Mouse (Mus musculus): Measurements from ENCODE around the gene Pdilt. TPM values are rescaled to one million over a fixed set of nuclear protein-coding genes. Genes with fewer than 3 reads are reported as not detected.

Pdilt gene
- polyA plus RNA-seq, 1 experiment from 2014 or later: not detected

GRCm38 (mm10) chr7:119486683-119487082, 36.6 kb downstream of the Pdilt start:
- WGBS: 73% methylated on average over 5 of the region's 5 CpGs
- no peaks in the 10 kb centered on the region for H3K36me3 ChIP-seq (ENCODE audit: insufficient read depth, low read length)
- no peak for ATAC-seq
- no peak for TF ChIP-seq EP300 (IDR thresholded peaks at IDR 0.05)
- no peak for TF ChIP-seq CTCF (IDR thresholded peaks at IDR 0.05)
- no peak for DNase-seq (ENCODE audit: low spot score)
- H3K4me3 ChIP-seq (ENCODE audit: low read depth, low read length): no peak overlapping the region
- no peaks in the 10 kb centered on the region for H3K9me3 ChIP-seq (ENCODE audit: low read length)
- H3K27me3 ChIP-seq (replicated peaks; ENCODE audit: insufficient read depth, low read length): no peaks in the 10 kb centered on the region
- no peak overlapping the region for H3K27ac ChIP-seq (ENCODE audit: low read length)
- no peaks in the 10 kb centered on the region for H3K4me1 ChIP-seq (ENCODE audit: insufficient read depth, low read depth, low read length)
- no peak overlapping the region for H3K4me2 ChIP-seq (replicated peaks; ENCODE audit: low read depth, low read length)
- no peak overlapping the region for H3K9ac ChIP-seq (replicated peaks; ENCODE audit: low read depth)

GRCm38 (mm10) chr7:119484154-119484553, 39.1 kb downstream of the Pdilt start:
- Histone ChIP-seq H3K9me3 (ENCODE audit: low read length) (no peaks in the 10 kb centered on the region), H3K36me3 (ENCODE audit: insufficient read depth, low read length) (no peaks in the 10 kb centered on the region), H3K4me2 (replicated peaks; ENCODE audit: low read depth, low read length) (no peak overlapping the region), H3K4me3 (ENCODE audit: low read depth, low read length) (no peak overlapping the region), H3K27ac (ENCODE audit: low read length) (no peak overlapping the region), H3K9ac (replicated peaks; ENCODE audit: low read depth) (no peak overlapping the region), H3K4me1 (ENCODE audit: insufficient read depth, low read depth, low read length) (no peaks in the 10 kb centered on the region), H3K27me3 (replicated peaks; ENCODE audit: insufficient read depth, low read length) (no peaks in the 10 kb centered on the region)
- 77% methylated on average over 4 of the region's 4 CpGs for WGBS
- TF ChIP-seq EP300 (IDR thresholded peaks at IDR 0.05) (no peak), CTCF (IDR thresholded peaks at IDR 0.05) (no peak)
- no peak for DNase-seq (ENCODE audit: low spot score)
- no peak for ATAC-seq

- no peaks in the 10 kb centered on the region for H3K27me3 ChIP-seq (replicated peaks; ENCODE audit: insufficient read depth, low read length)
- no peak within 1 kb of the TSS for H3K4me2 ChIP-seq (replicated peaks; ENCODE audit: low read depth, low read length)
- H3K9ac ChIP-seq (replicated peaks; ENCODE audit: low read depth): no peak within 1 kb of the TSS
- ATAC-seq (no peak), DNase-seq (ENCODE audit: low spot score) (no peak)
- H3K9me3 ChIP-seq (ENCODE audit: low read length): no peaks in the 10 kb centered on the region
- no peak within 1 kb of the TSS for H3K27ac ChIP-seq (ENCODE audit: low read length)
- H3K4me3 ChIP-seq (ENCODE audit: low read depth, low read length): no peak within 1 kb of the TSS
- no peaks in the 10 kb centered on the region for H3K4me1 ChIP-seq (ENCODE audit: insufficient read depth, low read depth, low read length)
- H3K36me3 ChIP-seq (ENCODE audit: insufficient read depth, low read length): no peaks in the 10 kb centered on the region
- TF ChIP-seq CTCF (IDR thresholded peaks at IDR 0.05): no peak
- no peak for TF ChIP-seq EP300 (IDR thresholded peaks at IDR 0.05)
Measured at GRCm38 (mm10) chr7:119479256-119479655, 44.0 kb downstream of the Pdilt start, which contains the start of gene Umod. Gene Umod, minus strand, starts transcription at chr7:119479282.

GRCm38 (mm10) chr7:119476500-119477389, 46.5 kb downstream of the Pdilt start:
- Histone ChIP-seq H3K27me3 (replicated peaks; ENCODE audit: insufficient read depth, low read length) (no peaks in the 10 kb centered on the region), H3K36me3 (ENCODE audit: insufficient read depth, low read length) (no peaks in the 10 kb centered on the region), H3K27ac (ENCODE audit: low read length) (no peak overlapping the region), H3K4me3 (ENCODE audit: low read depth, low read length) (no peak overlapping the region), H3K9ac (replicated peaks; ENCODE audit: low read depth) (no peak overlapping the region), H3K9me3 (ENCODE audit: low read length) (no peaks in the 10 kb centered on the region), H3K4me2 (replicated peaks; ENCODE audit: low read depth, low read length) (no peak overlapping the region), H3K4me1 (ENCODE audit: insufficient read depth, low read depth, low read length) (no peaks in the 10 kb centered on the region)
- no peak for TF ChIP-seq EP300 (IDR thresholded peaks at IDR 0.05)
- no peak for TF ChIP-seq CTCF (IDR thresholded peaks at IDR 0.05)
- ATAC-seq (no peak), DNase-seq (ENCODE audit: low spot score) (no peak)
- 61% methylated on average over 33 of the region's 33 CpGs for WGBS

- no peak within 1 kb of the TSS for H3K4me3 ChIP-seq (ENCODE audit: low read depth, low read length)
- DNase-seq (ENCODE audit: low spot score) (no peak), ATAC-seq (no peak)
- TF ChIP-seq EP300 (IDR thresholded peaks at IDR 0.05) (no peak), CTCF (IDR thresholded peaks at IDR 0.05) (no peak)
- H3K36me3 ChIP-seq (ENCODE audit: insufficient read depth, low read length): no peaks in the 10 kb centered on the region
- no peak within 1 kb of the TSS for H3K4me2 ChIP-seq (replicated peaks; ENCODE audit: low read depth, low read length)
- no peak within 1 kb of the TSS for H3K9ac ChIP-seq (replicated peaks; ENCODE audit: low read depth)
- no peaks in the 10 kb centered on the region for H3K4me1 ChIP-seq (ENCODE audit: insufficient read depth, low read depth, low read length)
- WGBS: 77% methylated on average over 6 of the region's 6 CpGs
- H3K27ac ChIP-seq (ENCODE audit: low read length): no peak within 1 kb of the TSS
- no peaks in the 10 kb centered on the region for H3K9me3 ChIP-seq (ENCODE audit: low read length)
- no peaks in the 10 kb centered on the region for H3K27me3 ChIP-seq (replicated peaks; ENCODE audit: insufficient read depth, low read length)
Measured at GRCm38 (mm10) chr7:119459185-119459584, 64.1 kb downstream of the Pdilt start, which contains the start of gene Gp2. Gene Gp2, minus strand, starts transcription at chr7:119459285.

GRCm38 (mm10) chr7:119454192-119454591, 69.1 kb downstream of the Pdilt start:
- H3K9me3 ChIP-seq (ENCODE audit: low read length): no peaks in the 10 kb centered on the region

More at GRCm38 (mm10) chr7:119454192-119454591, 69.1 kb downstream of the Pdilt start:
- 67% methylated on average over 7 of the region's 7 CpGs for WGBS
- TF ChIP-seq CTCF (IDR thresholded peaks at IDR 0.05): no peak
- TF ChIP-seq EP300 (IDR thresholded peaks at IDR 0.05): no peak
- no peaks in the 10 kb centered on the region for H3K27me3 ChIP-seq (replicated peaks; ENCODE audit: insufficient read depth, low read length)
- no peaks in the 10 kb centered on the region for H3K36me3 ChIP-seq (ENCODE audit: insufficient read depth, low read length)
- H3K4me3 ChIP-seq (ENCODE audit: low read depth, low read length): no peak overlapping the region
- H3K27ac ChIP-seq (ENCODE audit: low read length): no peak overlapping the region
- no peak overlapping the region for H3K4me2 ChIP-seq (replicated peaks; ENCODE audit: low read depth, low read length)
- no peaks in the 10 kb centered on the region for H3K4me1 ChIP-seq (ENCODE audit: insufficient read depth, low read depth, low read length)
- H3K9ac ChIP-seq (replicated peaks; ENCODE audit: low read depth): no peak overlapping the region
- ATAC-seq: no peak
- DNase-seq (ENCODE audit: low spot score): no peak

Measured in lung, postnatal 0 days (tissue).